Mouse (Mus musculus) embryonic fibroblast, embryonic 13.5 days (primary cell): ENCODE results near the gene Timmdc1.

Experiments
- CTCF ChIP-seq: IDR thresholded peaks from 2 replicates; pipeline ENCODE4 v1.5.1; 2011; ENCODE audit warnings: mild to moderate bottlenecking, control low read depth, low read length, moderate library complexity, borderline replicate concordance; ENCODE audit not compliant: insufficient read depth
- POLR2A ChIP-seq: IDR thresholded peaks from 2 replicates; pipeline ENCODE4 v1.6.1; 2011; ENCODE audit warnings: low read depth, mild to moderate bottlenecking, control low read depth, low read length, moderate library complexity

DNA sequence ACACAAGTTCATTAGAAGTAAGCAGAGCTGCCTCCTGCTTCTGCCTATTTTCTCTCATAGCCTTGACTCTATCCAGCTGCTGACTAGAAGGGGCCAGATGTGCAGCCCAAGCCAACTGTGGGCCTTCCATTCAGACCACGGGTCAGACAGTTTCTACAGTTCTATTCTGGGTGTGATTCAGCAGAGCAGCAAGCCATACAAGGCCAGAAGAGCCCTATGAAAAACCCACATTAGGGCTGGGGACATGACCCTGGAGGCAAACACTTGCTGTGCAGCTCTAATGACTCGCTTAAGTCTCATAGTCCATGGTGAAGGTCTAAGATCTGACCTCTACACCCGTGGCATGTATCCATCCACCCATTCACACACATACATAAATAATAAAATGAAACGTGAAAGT is 56.4 kb downstream of the Timmdc1 start:
- no peak for TF ChIP-seq CTCF
- TF ChIP-seq POLR2A, result no peak
